Mouse (Mus musculus) G1E (cell line): ENCODE results near the gene 4930467E23Rik.
"Not testable (repeated sequence)": the region's sequence is repeated elsewhere in the genome, so short reads cannot be mapped to it uniquely, and the experiment has no call there.

Source experiments
- CTCF ChIP-seq: IDR thresholded peaks from 2 replicates; pipeline ENCODE4 v1.5.1; 2012; ENCODE audit warnings: low read depth, low read length, inconsistent platforms, mixed read lengths
- GATA1 ChIP-seq: IDR thresholded peaks from 2 replicates; pipeline ENCODE4 v1.6.1; 2012; ENCODE audit warnings: borderline replicate concordance, low read length, inconsistent platforms, mixed read lengths
- GATA2 ChIP-seq: IDR thresholded peaks from 2 replicates; pipeline ENCODE4 v1.6.1; 2012; ENCODE audit warnings: low read depth, low read length, inconsistent platforms, borderline replicate concordance
- POLR2AphosphoS5 ChIP-seq: IDR thresholded peaks from 2 replicates; pipeline ENCODE4 v1.6.1; 2012; ENCODE audit warnings: low read depth, low read length, inconsistent platforms; ENCODE audit not compliant: insufficient replicate concordance
- TAL1 ChIP-seq: conservative IDR thresholded peaks from 2 replicates; pipeline ENCODE4 v1.6.1; 2012; ENCODE audit warnings: low read depth, low read length, inconsistent platforms, mixed read lengths

DNA sequence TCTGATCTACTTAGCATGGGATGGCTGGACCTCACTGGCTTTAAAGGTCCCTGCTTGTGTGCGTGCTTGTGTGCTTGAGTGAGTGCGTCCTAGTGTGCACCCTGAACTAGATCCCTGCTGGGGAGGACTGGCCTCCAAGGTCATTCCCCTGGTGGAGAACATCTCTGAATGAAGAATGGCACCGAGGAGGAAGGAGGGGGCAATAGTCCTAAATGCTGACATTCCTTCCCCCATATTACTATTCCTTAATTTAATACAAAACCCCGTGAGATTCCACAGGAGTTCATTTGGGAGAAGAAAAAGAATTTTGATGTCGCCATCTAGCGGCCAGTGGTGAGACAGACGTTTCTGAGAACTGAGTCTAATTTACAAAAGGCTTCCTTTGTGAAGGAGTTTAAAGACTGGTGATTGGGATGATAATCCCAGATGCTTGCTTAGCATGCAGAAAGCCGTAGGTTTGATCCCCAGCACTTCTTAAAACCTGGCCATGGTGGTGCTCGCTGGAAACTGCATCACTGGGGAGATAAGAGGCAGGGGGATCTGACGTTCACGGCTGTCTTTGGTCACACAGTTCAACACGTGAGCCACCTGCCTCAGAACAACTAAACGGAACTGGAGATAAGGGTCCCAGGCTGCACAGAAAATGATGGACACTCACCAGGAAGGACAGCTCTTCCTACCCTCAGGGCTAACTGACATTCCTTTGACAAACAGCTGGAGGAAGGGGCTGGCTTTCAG lies 26.2 kb upstream of the 4930467E23Rik start:
- not testable (repeated sequence) for TF ChIP-seq CTCF, GATA1, POLR2AphosphoS5, TAL1, GATA2
